Mouse (Mus musculus): Measurements from ENCODE around the gene Cdk17. TPM values are rescaled to one million over a fixed set of nuclear protein-coding genes. Genes with fewer than 3 reads are reported as not detected.

Gene Cdk17
- total RNA-seq (2021): 31.4 and 33.2 TPM in 2 replicates
- long read RNA-seq, experiment 1, transcript Cdk17-201 (17 exons, 3,615 nt): major isoform, 31 of 48 reads
- long read RNA-seq, experiment 1, partial matches to known transcripts: 14 of 48 reads
- long read RNA-seq, experiment 1, other reads (novel, unspliced or antisense): 3 of 48 reads
- long read RNA-seq, experiment 2, transcript Cdk17-201 (17 exons, 3,615 nt): major isoform, 17 of 29 reads
- long read RNA-seq, experiment 2, partial matches to known transcripts: 5 of 29 reads
- long read RNA-seq, experiment 2, other reads (novel, unspliced or antisense): 7 of 29 reads

- DNase-seq: peak; percentile 80
Measured at GRCm38 (mm10) chr10:93160807-93161510, at the start of gene Cdk17. Gene Cdk17 (plus strand): TSS chr10:93160875.

GRCm38 (mm10) chr10:93111412-93111811 is 49.3 kb upstream of the Cdk17 start:
- DNase-seq: peak; percentile 50

GRCm38 (mm10) chr10:93112021-93112420 is 48.7 kb upstream of the Cdk17 start:
- DNase-seq: no peak

GRCm38 (mm10) chr10:93113968-93114367 is 46.7 kb upstream of the Cdk17 start:
- DNase-seq: no peak

GRCm38 (mm10) chr10:93114782-93115181 is 45.9 kb upstream of the Cdk17 start:
- DNase-seq: no peak

GRCm38 (mm10) chr10:93115743-93116142 is 44.9 kb upstream of the Cdk17 start:
- DNase-seq: no peak

GRCm38 (mm10) chr10:93116636-93117035 is 44.0 kb upstream of the Cdk17 start:
- DNase-seq: no peak

- DNase-seq: no peak
Measured at GRCm38 (mm10) chr10:93119809-93120208, 40.9 kb upstream of the Cdk17 start.

GRCm38 (mm10) chr10:93121262-93121860 is 39.3 kb upstream of the Cdk17 start:
- DNase-seq: peak; percentile 65

- no peak for DNase-seq
Measured at GRCm38 (mm10) chr10:93122399-93123184, 38.1 kb upstream of the Cdk17 start.

GRCm38 (mm10) chr10:93123310-93123709 is 37.4 kb upstream of the Cdk17 start:
- DNase-seq: no peak

GRCm38 (mm10) chr10:93123957-93124613 is 36.6 kb upstream of the Cdk17 start:
- DNase-seq: peak; percentile 62

- no peak for DNase-seq
Measured at GRCm38 (mm10) chr10:93126025-93126424, 34.6 kb upstream of the Cdk17 start.

- DNase-seq: no peak
Measured at GRCm38 (mm10) chr10:93128566-93128965, 32.1 kb upstream of the Cdk17 start.

- no peak for DNase-seq
Measured at GRCm38 (mm10) chr10:93129345-93129744, 31.3 kb upstream of the Cdk17 start.

GRCm38 (mm10) chr10:93129904-93130455 is 30.7 kb upstream of the Cdk17 start:
- no peak for DNase-seq

GRCm38 (mm10) chr10:93130456-93130940 is 30.2 kb upstream of the Cdk17 start:
- DNase-seq: no peak

- DNase-seq: no peak
Measured at GRCm38 (mm10) chr10:93131865-93132566, 28.7 kb upstream of the Cdk17 start.

GRCm38 (mm10) chr10:93138730-93139129 is 21.9 kb upstream of the Cdk17 start:
- DNase-seq: peak; percentile 67

GRCm38 (mm10) chr10:93140778-93141177 is 19.9 kb upstream of the Cdk17 start:
- DNase-seq: no peak
